Mouse (Mus musculus): ENCODE data around the gene Gpr37l1. TPM values are rescaled to one million over a fixed set of nuclear protein-coding genes. Genes with fewer than 3 reads are reported as not detected.
"Not testable (repeated sequence)": the region's sequence is repeated elsewhere in the genome, so short reads cannot be mapped to it uniquely, and the experiment has no call there.

Gene Gpr37l1
- 100 to 1,000 TPM; 173 to 208 TPM for total RNA-seq (2021)

DNA sequence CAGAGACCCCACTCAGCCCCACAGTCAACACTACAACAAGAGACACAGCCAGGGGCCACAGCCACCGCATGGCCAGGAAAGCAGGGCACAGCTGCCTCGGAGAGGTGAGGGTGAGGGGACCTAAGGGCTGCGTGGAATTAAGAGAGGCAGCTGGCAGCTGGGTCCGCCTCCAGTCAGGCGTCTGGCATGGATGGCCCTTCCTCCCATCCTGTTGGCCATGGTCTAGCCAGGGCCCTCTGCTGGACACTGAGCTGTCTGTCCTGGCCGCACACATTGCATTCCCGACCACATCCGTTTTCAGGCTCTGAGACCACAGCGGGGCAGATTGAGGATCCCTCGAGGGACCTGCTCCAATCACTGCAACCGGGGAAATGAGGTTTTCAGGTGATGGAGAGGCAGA is at the start of gene Gpr37l1:
Gene Gpr37l1 (minus strand): TSS at position 247 of the 400 bp plus-strand sequence.
- intact Hi-C loops (cut with DNase I): no loop called here
- no peak for DNase-seq (ENCODE audit: low spot score in 2 of 2)

DNA sequence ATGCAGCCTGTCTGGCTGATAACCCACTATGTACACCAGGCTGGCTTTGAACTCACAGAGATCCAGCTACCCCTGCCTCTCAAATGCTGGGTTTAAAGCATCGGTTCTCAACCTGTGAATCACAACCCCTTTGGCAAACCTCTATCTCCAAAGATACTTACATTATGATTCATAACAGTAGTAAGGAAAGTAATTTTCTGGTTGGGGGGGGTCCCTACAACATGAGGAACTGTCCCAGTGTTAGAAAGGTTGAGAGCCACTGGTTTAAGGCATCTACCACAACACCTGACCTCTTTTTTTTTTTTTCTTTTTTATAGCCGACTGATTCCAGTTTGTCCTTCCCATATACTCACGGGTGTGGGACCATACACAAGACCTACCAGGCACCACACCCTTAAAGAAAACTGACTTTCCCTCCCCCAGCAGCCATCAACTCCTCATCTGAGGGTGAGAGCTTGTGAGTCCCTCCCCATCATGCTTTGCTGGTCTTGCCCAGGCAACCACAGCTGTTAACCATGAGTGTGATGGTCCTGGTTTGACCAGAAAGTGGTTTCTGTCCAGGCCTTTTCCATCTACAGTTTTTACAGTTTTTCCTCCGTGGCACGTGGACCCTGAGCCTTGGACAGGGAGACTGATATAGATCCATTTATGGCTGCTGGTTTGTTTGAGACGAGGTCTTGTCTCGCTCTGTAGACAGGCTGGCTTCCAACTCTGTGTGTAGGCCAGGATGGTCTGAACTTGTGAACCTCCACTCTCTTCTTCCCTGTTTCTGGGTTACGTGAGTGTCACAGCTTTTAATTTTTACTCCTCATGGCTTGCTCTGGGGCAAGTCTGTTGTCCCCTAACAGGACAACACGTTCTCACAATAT is 46.5 kb upstream of the Gpr37l1 start:
- intact Hi-C loops (cut with DNase I): no loop called here
- no peak for DNase-seq (ENCODE audit: low spot score in 2 of 2)

DNA sequence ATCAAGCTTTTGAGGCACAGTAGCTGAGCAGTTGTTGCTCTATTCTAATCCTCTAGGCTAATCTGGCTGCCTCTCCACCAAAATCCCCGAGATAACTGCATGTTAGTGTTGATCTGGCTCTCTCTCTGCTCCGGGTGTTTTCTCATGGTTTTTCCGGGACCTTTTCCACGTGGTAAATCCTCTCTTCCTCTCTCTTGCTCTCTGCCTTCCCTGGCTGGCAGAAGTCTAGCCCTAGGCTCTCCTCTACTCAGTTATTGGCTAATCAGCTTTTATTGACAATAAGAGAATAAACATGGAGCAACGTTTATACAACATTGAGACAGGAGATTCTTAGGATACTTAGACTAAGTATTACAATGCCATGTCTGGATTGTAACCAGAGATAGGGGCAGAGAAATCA is 42.9 kb upstream of the Gpr37l1 start:
- DNase-seq (ENCODE audit: low spot score in 2 of 2): no peak
- intact Hi-C loops (cut with DNase I): no loop called here

DNA sequence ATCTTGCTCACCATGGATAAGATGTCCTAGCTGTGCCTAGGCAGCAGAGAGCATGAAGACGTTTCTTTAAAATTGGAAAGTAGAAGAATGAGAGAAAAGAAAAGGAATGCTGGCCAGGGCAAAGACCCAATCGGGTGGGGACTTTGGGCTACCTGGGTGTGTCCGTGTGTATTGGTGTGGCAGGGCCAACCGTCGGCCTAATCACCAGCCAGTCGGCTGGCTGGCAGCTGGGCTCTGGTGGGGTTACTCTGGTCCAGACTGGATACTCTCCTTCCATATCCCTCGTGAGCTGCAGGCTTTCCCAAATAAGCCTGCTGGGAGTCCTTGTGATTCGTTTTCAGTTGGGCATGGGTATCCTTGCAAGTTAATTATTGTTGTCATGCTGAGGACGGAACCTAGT is 41.2 kb upstream of the Gpr37l1 start:
- intact Hi-C loops (cut with DNase I): no loop called here
- DNase-seq (ENCODE audit: low spot score in 2 of 2): no peak

DNA sequence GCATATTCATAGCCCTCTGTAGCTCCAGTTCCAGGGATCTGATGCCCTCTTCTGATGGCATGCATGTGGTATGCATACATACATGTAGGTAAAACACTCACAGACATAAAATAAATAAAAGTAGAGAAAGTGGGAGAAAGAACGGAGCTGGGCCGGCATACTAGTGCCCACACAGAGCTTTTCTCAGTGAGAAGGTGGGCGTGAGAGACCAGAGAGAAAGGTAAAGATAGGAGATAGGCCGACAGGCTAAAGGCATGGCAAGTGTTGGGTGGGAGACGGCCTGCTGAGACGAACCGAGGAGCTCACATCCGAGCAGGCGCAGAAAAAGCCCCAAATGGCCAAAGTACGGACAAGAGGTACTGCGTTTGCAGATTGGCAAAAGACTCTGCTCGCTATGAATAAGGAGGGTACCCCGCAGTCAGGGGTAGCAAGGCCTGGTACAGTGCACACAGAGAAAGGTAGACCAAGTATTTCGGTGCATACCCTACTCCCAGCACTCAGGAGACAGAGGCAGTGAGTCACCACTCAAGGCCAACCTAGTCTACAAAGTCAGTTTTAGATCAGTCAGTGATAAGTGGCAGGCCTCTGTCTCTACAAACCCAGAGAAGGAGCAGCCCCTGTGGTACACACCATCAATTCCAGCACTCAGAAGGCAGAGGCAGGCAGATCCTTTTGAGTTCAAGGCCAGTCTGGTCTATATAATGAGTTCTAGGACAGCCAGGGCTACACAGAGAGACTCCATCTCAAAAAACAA is 39.3 kb upstream of the Gpr37l1 start:
- intact Hi-C loops (cut with DNase I): no loop called here
- DNase-seq (ENCODE audit: low spot score in 2 of 2): no peak

GRCm38 (mm10) chr1:135205257-135205656 is 37.8 kb upstream of the Gpr37l1 start:
- no peak for DNase-seq (ENCODE audit: low spot score in 2 of 2)
- intact Hi-C loops (cut with DNase I): no loop called here

GRCm38 (mm10) chr1:135204196-135205126 is 37.0 kb upstream of the Gpr37l1 start:
- intact Hi-C loops (cut with DNase I): no loop called here

GRCm38 (mm10) chr1:135200400-135200799 is 32.9 kb upstream of the Gpr37l1 start:
- intact Hi-C loops (cut with DNase I): no loop called here
- no peak for DNase-seq (ENCODE audit: low spot score in 2 of 2)

More at GRCm38 (mm10) chr1:135204196-135205126, 37.0 kb upstream of the Gpr37l1 start:
- no peak for DNase-seq (ENCODE audit: low spot score in 2 of 2)

GRCm38 (mm10) chr1:135199014-135199819 is 31.7 kb upstream of the Gpr37l1 start:
- no peak for DNase-seq (ENCODE audit: low spot score in 2 of 2)
- intact Hi-C loops (cut with DNase I): no loop called here

DNA sequence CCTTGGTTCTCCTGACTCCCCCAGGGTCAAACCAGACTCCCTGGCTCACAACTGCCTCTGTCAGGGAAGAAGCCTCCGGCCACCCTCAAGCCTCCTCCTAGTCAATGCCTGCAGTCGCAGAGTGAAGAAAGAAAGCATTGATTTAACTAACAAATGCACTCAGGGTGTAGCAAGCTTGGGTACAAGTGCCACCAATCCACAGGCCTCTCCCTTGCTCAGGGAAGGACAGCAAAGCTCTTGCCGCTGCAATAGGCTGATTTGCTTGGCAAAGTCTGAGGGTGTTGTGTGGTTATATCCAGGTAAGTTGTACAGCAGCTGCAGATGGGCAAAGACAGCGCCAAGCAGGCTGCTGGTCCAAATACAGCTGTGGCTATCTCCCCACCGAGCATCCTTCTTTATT is 30.9 kb upstream of the Gpr37l1 start:
- no peak for DNase-seq (ENCODE audit: low spot score in 2 of 2)
- intact Hi-C loops (cut with DNase I): no loop called here

- intact Hi-C loops (cut with DNase I): no loop called here
- DNase-seq (ENCODE audit: low spot score in 2 of 2): no peak
These were observed 28.5 kb upstream of the Gpr37l1 start for GRCm38 (mm10) chr1:135195907-135196440.

GRCm38 (mm10) chr1:135194335-135194734 is 26.9 kb upstream of the Gpr37l1 start:
- intact Hi-C loops (cut with DNase I); DNase-seq (ENCODE audit: low spot score in 2 of 2): not testable (repeated sequence)

DNA sequence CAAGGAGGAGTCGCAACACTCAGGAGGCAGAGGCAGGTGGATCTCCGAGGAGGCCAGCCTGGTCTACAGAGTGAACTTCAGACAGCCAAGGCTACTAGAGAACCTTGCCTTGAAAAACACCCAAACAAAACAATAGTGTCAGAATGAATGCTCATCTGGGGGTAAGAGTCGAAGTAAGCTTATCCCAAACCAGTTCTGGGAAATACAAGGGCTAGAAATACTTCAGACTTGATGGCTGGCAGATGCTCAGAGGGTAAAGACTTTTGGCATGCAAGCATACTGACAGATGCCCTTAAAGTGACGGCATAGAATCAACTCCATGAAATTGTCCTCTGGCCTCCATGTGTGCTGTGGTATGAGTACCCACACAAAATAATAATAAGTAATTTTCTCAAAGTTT is 21.7 kb upstream of the Gpr37l1 start:
- DNase-seq (ENCODE audit: low spot score in 2 of 2): no peak
- intact Hi-C loops (cut with DNase I): no loop called here

GRCm38 (mm10) chr1:135188197-135188596 is 20.7 kb upstream of the Gpr37l1 start:
- DNase-seq (ENCODE audit: low spot score in 2 of 2): no peak
- intact Hi-C loops (cut with DNase I): no loop called here

- intact Hi-C loops (cut with DNase I); DNase-seq (ENCODE audit: low spot score in 2 of 2): not testable (repeated sequence)
These were observed 19.5 kb upstream of the Gpr37l1 start for GRCm38 (mm10) chr1:135187016-135187415.

- no peak for DNase-seq (ENCODE audit: low spot score in 2 of 2)
- intact Hi-C loops (cut with DNase I): no loop called here
These were observed 18.9 kb upstream of the Gpr37l1 start for GRCm38 (mm10) chr1:135186427-135186826.

GRCm38 (mm10) chr1:135185936-135186335 is 18.5 kb upstream of the Gpr37l1 start:
- no peak for DNase-seq (ENCODE audit: low spot score in 2 of 2)
- intact Hi-C loops (cut with DNase I): no loop called here

DNA sequence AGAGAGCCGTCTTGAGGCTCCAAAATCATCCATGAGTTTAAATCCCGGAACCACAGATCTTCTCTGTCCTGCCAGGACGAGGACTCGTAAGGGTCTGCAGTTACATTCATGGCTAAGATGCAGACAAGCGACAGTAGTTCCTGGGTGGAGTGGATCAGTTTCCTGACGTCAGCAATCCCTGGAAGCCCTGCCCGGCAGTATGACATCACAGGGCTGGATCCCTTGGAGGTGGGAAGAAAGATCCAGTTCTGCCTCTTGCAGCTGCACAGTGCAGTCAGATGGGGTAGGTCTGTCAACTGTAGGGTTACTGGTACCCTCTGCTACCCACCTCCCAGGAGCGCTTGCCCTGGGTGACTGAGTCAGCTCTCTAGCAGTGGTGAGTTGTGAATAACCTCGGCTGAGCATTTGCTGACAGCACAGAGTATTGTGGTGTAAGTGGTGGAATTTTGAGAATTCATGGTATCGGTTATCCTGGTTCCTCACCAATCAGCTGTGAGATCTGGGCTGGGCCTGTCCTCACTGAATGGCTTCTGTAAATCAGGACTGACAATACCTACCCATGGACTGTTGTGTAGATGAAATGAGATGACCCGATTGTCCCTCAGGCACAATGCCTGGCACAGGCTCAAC is 16.6 kb upstream of the Gpr37l1 start:
- DNase-seq (ENCODE audit: low spot score in 2 of 2): no peak
- intact Hi-C loops (cut with DNase I): no loop called here

Data from left cerebral cortex, postnatal 36 days (tissue).